16 mouse cellular contexts compared by ENCODE assay signal in genomic region chr12:71533701-71534100, GRCm38 (mm10).
A peak's percentile ranks its signal among the peaks of the same experiment; 100 is the strongest.
DNase-seq lines count a peak whose midpoint lies in the region; ATAC-seq and TF ChIP-seq lines count a peak whose summit lies in the region.
"Had no signal": no experiment of that assay in that cellular context is flagged by ENCODE, and none has a peak within 500 bp of the region (broad histone marks: within the 10 kb centered on the region; RNA-seq: fewer than 3 reads in every experiment).

No protein-coding gene starts in this region.

- H3K4me1 ChIP-seq in forebrain, embryonic 13.5 days, result peaks cover 28% of the 10 kb centered on the region
- H3K4me1 ChIP-seq in hindbrain, embryonic 11.5 days (replicated peaks; ENCODE audit: control insufficient read depth, insufficient read depth, low read length), result peaks cover 5% of the 10 kb centered on the region; the same call in 1 of the 2 replicates
- H3K4me1 ChIP-seq in midbrain, embryonic 11.5 days (ENCODE audit: control insufficient read depth, insufficient read depth, low read length), result peaks cover 14% of the 10 kb centered on the region
- peaks cover 47% of the 10 kb centered on the region for H3K4me1 ChIP-seq in neural tube, embryonic 13.5 days (replicated peaks)
- no peaks in the 10 kb centered on the region for H3K4me1 ChIP-seq in lung, postnatal 0 days (ENCODE audit: insufficient read depth, low read depth, low read length)
- H3K4me1 ChIP-seq: limb, embryonic 13.5 days had no signal

- TF ChIP-seq CTCF in lung, postnatal 0 days (IDR thresholded peaks at IDR 0.05), result no peak

- no peak overlapping the region; the same call in 1 of the 2 replicates for H3K4me2 ChIP-seq in forebrain, embryonic 13.5 days
- H3K4me2 ChIP-seq in hindbrain, embryonic 11.5 days (replicated peaks; ENCODE audit: low read depth, low read length), result no peak overlapping the region
- no peak overlapping the region for H3K4me2 ChIP-seq in midbrain, embryonic 11.5 days
- H3K4me2 ChIP-seq in neural tube, embryonic 13.5 days, result peak overlapping the region; percentile 36
- no peak overlapping the region for H3K4me2 ChIP-seq in lung, postnatal 0 days (replicated peaks; ENCODE audit: low read depth, low read length)
- H3K4me2 ChIP-seq: limb, embryonic 13.5 days had no signal

- ATAC-seq in forebrain, embryonic 13.5 days, result no peak
- no peak for ATAC-seq in hindbrain, embryonic 11.5 days (ENCODE audit: low FRiP score)
- ATAC-seq in midbrain, embryonic 11.5 days (ENCODE audit: low FRiP score), result no peak
- no peak for ATAC-seq in neural tube, embryonic 13.5 days (ENCODE audit: low read depth)
- no peak for ATAC-seq in lung, postnatal 0 days

- DNase-seq in hindbrain, embryonic 11.5 days (ENCODE audit: low spot score), result no peak
- DNase-seq in midbrain, embryonic 11.5 days (ENCODE audit: low spot score, missing footprints), result peak; percentile 84
- DNase-seq in lung, postnatal 0 days (ENCODE audit: low spot score), result no peak
- no peak for DNase-seq in natural killer cell, adult 2 months (ENCODE audit: low spot score in 2 of 2)
- no peak for DNase-seq in gastrocnemius, postnatal 14 days
- no peak for DNase-seq in layer of hippocampus, postnatal 10 days (ENCODE audit: low spot score in 2 of 2)
- DNase-seq: cerebellum, postnatal 14 days; heart, adult 18-20 months; kidney, adult 2 months; kidney, postnatal 14 days; lung, postnatal 36 days; right cerebral cortex, adult 18-20 months; thymus, adult 18-20 months had no signal

- H3K4me3 ChIP-seq in forebrain, embryonic 13.5 days, result no peak overlapping the region
- no peak overlapping the region for H3K4me3 ChIP-seq in hindbrain, embryonic 11.5 days (ENCODE audit: low read depth, low read length)
- no peak overlapping the region for H3K4me3 ChIP-seq in midbrain, embryonic 11.5 days (ENCODE audit: low read depth, low read length)
- no peak overlapping the region for H3K4me3 ChIP-seq in neural tube, embryonic 13.5 days
- H3K4me3 ChIP-seq in lung, postnatal 0 days (ENCODE audit: low read depth, low read length), result no peak overlapping the region
- H3K4me3 ChIP-seq: limb, embryonic 13.5 days had no signal

- no peak for TF ChIP-seq EP300 in lung, postnatal 0 days (IDR thresholded peaks at IDR 0.05)

- H3K9ac ChIP-seq in forebrain, embryonic 13.5 days, result no peak overlapping the region
- no peak overlapping the region for H3K9ac ChIP-seq in hindbrain, embryonic 11.5 days (ENCODE audit: low read depth, low read length)
- H3K9ac ChIP-seq in midbrain, embryonic 11.5 days (ENCODE audit: low read length), result no peak overlapping the region
- H3K9ac ChIP-seq in neural tube, embryonic 13.5 days, result peak overlapping the region; percentile 56; the same call in 1 of the 2 replicates
- H3K9ac ChIP-seq in lung, postnatal 0 days (replicated peaks; ENCODE audit: low read depth), result no peak overlapping the region
- H3K9ac ChIP-seq: limb, embryonic 13.5 days had no signal

- H3K9me3 ChIP-seq in forebrain, embryonic 13.5 days (replicated peaks), result no peaks in the 10 kb centered on the region
- H3K9me3 ChIP-seq in hindbrain, embryonic 11.5 days (ENCODE audit: control insufficient read depth, low read length), result no peaks in the 10 kb centered on the region
- H3K9me3 ChIP-seq in midbrain, embryonic 11.5 days (ENCODE audit: control insufficient read depth, low read length), result no peaks in the 10 kb centered on the region
- no peaks in the 10 kb centered on the region for H3K9me3 ChIP-seq in neural tube, embryonic 13.5 days
- no peaks in the 10 kb centered on the region for H3K9me3 ChIP-seq in lung, postnatal 0 days (ENCODE audit: low read length)
- H3K9me3 ChIP-seq: limb, embryonic 13.5 days had no signal

- peak overlapping the region; percentile 80 for H3K27ac ChIP-seq in forebrain, embryonic 13.5 days
- peak overlapping the region; percentile 34; the same call in 1 of the 2 replicates for H3K27ac ChIP-seq in hindbrain, embryonic 11.5 days (ENCODE audit: low read depth, low read length)
- peak overlapping the region; percentile 6; the same call in 1 of the 2 replicates for H3K27ac ChIP-seq in midbrain, embryonic 11.5 days (ENCODE audit: low read depth, low read length)
- H3K27ac ChIP-seq in neural tube, embryonic 13.5 days (replicated peaks), result peak overlapping the region; percentile 89
- H3K27ac ChIP-seq in lung, postnatal 0 days (ENCODE audit: low read length), result no peak overlapping the region
- H3K27ac ChIP-seq: limb, embryonic 13.5 days had no signal

- H3K27me3 ChIP-seq in forebrain, embryonic 13.5 days, result no peaks in the 10 kb centered on the region; the same call in 1 of the 2 replicates
- H3K27me3 ChIP-seq in hindbrain, embryonic 11.5 days (ENCODE audit: control insufficient read depth, insufficient read depth, low read length), result no peaks in the 10 kb centered on the region
- no peaks in the 10 kb centered on the region for H3K27me3 ChIP-seq in midbrain, embryonic 11.5 days (ENCODE audit: control insufficient read depth, insufficient read depth, low read length)
- no peaks in the 10 kb centered on the region for H3K27me3 ChIP-seq in neural tube, embryonic 13.5 days
- H3K27me3 ChIP-seq in lung, postnatal 0 days (replicated peaks; ENCODE audit: insufficient read depth, low read length), result no peaks in the 10 kb centered on the region
- H3K27me3 ChIP-seq: limb, embryonic 13.5 days had no signal

- WGBS in forebrain, embryonic 13.5 days, result 88% methylated on average over 9 of the region's 9 CpGs
- WGBS in hindbrain, embryonic 11.5 days, result 90% methylated on average over 9 of the region's 9 CpGs
- WGBS in midbrain, embryonic 11.5 days, result 91% methylated on average over 9 of the region's 9 CpGs
- 80% methylated on average over 9 of the region's 9 CpGs for WGBS in neural tube, embryonic 13.5 days
- WGBS in lung, postnatal 0 days, result 85% methylated on average over 9 of the region's 9 CpGs

- intact Hi-C loops in gastrocnemius, postnatal 14 days (cut with DNase I; ENCODE audit: low total_unique reads), result no loop called here

- H3K36me3 ChIP-seq in forebrain, embryonic 13.5 days (ENCODE audit: poor library complexity, severe bottlenecking), result no peaks in the 10 kb centered on the region
- no peaks in the 10 kb centered on the region for H3K36me3 ChIP-seq in hindbrain, embryonic 11.5 days (ENCODE audit: control insufficient read depth, insufficient read depth, low read length)
- H3K36me3 ChIP-seq in midbrain, embryonic 11.5 days (ENCODE audit: control insufficient read depth, insufficient read depth, low read length), result no peaks in the 10 kb centered on the region
- no peaks in the 10 kb centered on the region for H3K36me3 ChIP-seq in neural tube, embryonic 13.5 days
- H3K36me3 ChIP-seq in lung, postnatal 0 days (ENCODE audit: insufficient read depth, low read length), result no peaks in the 10 kb centered on the region
- H3K36me3 ChIP-seq: limb, embryonic 13.5 days had no signal
